ENCODE assay signal across 8 mouse cellular contexts in the genomic region with DNA sequence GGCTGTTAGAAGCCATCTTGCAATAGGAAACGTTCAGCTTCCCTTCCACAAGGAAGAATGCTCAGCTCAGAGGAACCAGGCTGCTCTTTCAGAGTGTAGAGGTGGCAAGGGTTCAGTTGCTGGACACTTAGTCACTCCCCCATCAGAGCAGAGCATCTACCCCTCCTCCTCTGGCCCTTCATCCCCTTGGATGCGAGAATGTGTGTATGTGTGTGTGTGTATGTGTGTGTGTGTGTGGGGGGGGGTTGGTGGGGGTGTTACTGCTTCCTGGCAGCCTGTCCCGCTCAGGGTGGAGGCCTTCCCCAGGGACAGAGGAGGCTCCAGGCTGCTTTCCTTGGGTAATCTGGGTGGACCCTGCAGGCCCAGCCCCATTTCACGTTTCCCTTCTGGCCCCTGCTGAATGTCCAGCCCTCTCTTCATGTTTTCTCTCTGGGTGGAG.
A peak's percentile ranks its signal among the peaks of the same experiment; 100 is the strongest.
DNase-seq lines count a peak whose midpoint lies in the region; ATAC-seq lines count a peak whose summit lies in the region.

No protein-coding gene starts in this region.

- H3K36me3 ChIP-seq in embryonic facial prominence, embryonic 10.5 days (replicated peaks) = no peaks in the 10 kb centered on the region
- no peaks in the 10 kb centered on the region for H3K36me3 ChIP-seq in limb, embryonic 15.5 days

- H3K4me2 ChIP-seq in limb, embryonic 15.5 days = no peak overlapping the region

- ATAC-seq in limb, embryonic 15.5 days (ENCODE audit: insufficient number of reproducible peaks, low FRiP score, low TSS enrichment, low read depth) = no peak

- intact Hi-C loops in heart, postnatal 14 days (cut with DNase I) = loop anchor here (2.0 kb wide), 2 partner anchors 21 to 25 kb away; no protein-coding TSS in a partner anchor
- intact Hi-C loops in left cerebral cortex, postnatal 36 days (cut with DNase I) = no loop called here

- no peak overlapping the region for H3K9ac ChIP-seq in limb, embryonic 15.5 days

- no peak overlapping the region for H3K4me3 ChIP-seq in embryonic facial prominence, embryonic 10.5 days
- no peak overlapping the region for H3K4me3 ChIP-seq in limb, embryonic 15.5 days

- H3K9me3 ChIP-seq in embryonic facial prominence, embryonic 10.5 days = no peaks in the 10 kb centered on the region
- H3K9me3 ChIP-seq in limb, embryonic 15.5 days = no peaks in the 10 kb centered on the region

- H3K27ac ChIP-seq in embryonic facial prominence, embryonic 10.5 days (replicated peaks) = peak overlapping the region; percentile 65
- peak overlapping the region; percentile 67; the same call in 1 of the 2 replicates for H3K27ac ChIP-seq in limb, embryonic 15.5 days

- peaks cover 46% of the 10 kb centered on the region for H3K4me1 ChIP-seq in embryonic facial prominence, embryonic 10.5 days
- peaks cover 50% of the 10 kb centered on the region for H3K4me1 ChIP-seq in limb, embryonic 15.5 days

- WGBS in embryonic facial prominence, embryonic 10.5 days = 55% methylated on average over 4 of the region's 4 CpGs
- 49% methylated on average over 4 of the region's 4 CpGs for WGBS in limb, embryonic 15.5 days

- H3K27me3 ChIP-seq in embryonic facial prominence, embryonic 10.5 days (replicated peaks; ENCODE audit: low read depth, poor library complexity, severe bottlenecking) = 0 out of 2 replicates have a peak, but pooled peaks cover 2% of the 10 kb centered on the region
- no peaks in the 10 kb centered on the region for H3K27me3 ChIP-seq in limb, embryonic 15.5 days

- peak; percentile 81 for DNase-seq in 3134 (ENCODE audit: extremely low read depth, insufficient read length, low spot score)
- DNase-seq in embryonic facial prominence, embryonic 10.5 days (ENCODE audit: low spot score) = no peak
- DNase-seq in heart, postnatal 14 days = peak; percentile 80 to 81
- no peak for DNase-seq in right cerebral cortex, postnatal 25 days
- DNase-seq in left cerebral cortex, postnatal 36 days (ENCODE audit: low spot score in 2 of 2) = no peak
- no peak for DNase-seq in layer of hippocampus, adult 11-12 months (ENCODE audit: low spot score)
- no peak for DNase-seq in cerebellum, adult 9-11 months

Comparison
In these comparisons a context has a peak if more than half of its experiments do, and no peak if none do; other contexts are left out.
1. DNase-seq: peak in 3134 (single experiment) and heart, postnatal 14 days (2 of 2); none in embryonic facial prominence, embryonic 10.5 days (single experiment), right cerebral cortex, postnatal 25 days (single experiment), left cerebral cortex, postnatal 36 days (0 of 2), layer of hippocampus, adult 11-12 months (single experiment) and cerebellum, adult 9-11 months (single experiment).